Mouse (Mus musculus) central nervous system, embryonic 18 days (tissue): Measurements from ENCODE around the gene Olfr215. TPM values are rescaled to one million over a fixed set of nuclear protein-coding genes. Genes with fewer than 3 reads are reported as not detected.

Source experiments
- polyA plus RNA-seq: library from polyadenylated mRNA; depleted of rRNA; stranded (reverse); fragments of >200 nt; gene quantifications from 2 replicates; pipeline ENCODE4 v1.2.3, GENCODE M21; 2012; rRNA removed

Olfr215 gene
- polyA plus RNA-seq = 0.01 TPM in 1 of 2 replicates, not detected in the other

DNA sequence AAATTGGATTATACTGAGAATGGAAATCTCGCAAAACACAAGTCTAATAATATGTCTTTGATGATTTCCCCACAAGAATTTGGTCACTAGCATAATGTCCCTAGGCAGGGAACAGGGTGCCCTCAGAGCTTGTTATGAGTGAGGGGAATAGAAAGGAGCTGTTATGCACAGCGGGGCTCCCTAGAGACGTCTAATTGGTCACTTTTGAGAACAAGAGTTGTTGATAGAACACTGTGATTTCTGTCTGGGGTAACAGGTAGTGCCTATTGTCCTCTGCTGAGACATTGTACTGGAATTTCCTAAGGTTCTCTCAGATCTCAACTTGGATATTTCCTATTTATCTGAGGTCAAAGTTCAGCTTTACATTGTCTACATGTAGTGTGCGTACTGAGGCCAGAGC, at the start of gene Olfr215:
Gene Olfr215 (minus strand): TSS at position 101 of the 400 bp plus-strand sequence.

DNA sequence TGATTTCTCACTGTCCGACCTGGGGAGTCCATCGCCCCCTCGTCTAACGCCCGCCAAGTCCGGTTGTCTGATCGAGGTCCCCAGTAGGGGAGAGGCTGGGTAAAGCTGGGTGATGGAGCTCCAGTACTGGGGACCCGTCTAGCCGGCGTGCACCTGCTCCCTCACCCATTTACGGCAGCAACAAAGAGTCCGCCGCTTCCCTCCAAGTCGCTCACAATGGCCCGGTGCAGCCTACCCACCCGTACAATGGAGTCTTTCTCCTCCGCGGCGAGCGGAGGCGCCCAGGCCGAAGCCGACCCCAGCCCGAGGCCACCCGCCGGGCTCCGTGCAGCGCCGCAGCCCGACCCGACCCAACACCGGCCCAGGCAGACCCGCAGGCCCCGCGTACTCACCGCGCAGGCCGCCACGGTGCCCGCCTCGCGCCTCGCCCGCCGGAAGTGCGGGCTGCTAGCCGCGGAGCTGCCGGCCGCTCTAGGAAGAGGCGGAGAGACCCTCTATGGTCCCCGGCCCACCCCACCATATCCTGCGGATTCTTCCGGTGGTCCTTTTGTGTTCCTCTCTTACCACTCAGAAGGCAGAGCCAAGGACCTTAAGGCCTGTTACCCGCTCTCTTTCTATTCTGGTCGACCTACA, 44.7 kb upstream of the Olfr215 start, which contains the start of gene Zfp422:
Gene Zfp422 (minus strand): TSS at position 461 of the 633 bp plus-strand sequence.

DNA sequence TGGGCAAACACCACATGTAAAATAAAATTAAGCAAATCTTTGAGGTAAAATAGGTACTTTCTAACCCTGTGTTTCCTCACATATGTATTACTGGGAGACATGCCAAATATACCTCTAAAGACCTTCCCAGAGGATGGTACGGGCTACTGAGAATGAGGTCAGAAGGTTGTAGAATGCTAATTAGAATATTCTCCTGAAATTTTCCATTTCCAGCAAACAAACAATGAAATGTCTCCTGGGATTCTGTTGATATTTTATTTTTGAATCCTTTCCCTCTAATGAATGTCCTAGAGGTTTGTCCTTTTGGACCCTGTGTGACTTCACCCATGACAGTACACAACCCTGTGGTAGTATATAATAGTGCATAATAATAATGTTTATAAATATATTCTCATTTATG, 30.1 kb downstream of the Olfr215 start, which contains the start of gene Olfr214:
Gene Olfr214 (plus strand): TSS at position 301 of the 400 bp plus-strand sequence.

DNA sequence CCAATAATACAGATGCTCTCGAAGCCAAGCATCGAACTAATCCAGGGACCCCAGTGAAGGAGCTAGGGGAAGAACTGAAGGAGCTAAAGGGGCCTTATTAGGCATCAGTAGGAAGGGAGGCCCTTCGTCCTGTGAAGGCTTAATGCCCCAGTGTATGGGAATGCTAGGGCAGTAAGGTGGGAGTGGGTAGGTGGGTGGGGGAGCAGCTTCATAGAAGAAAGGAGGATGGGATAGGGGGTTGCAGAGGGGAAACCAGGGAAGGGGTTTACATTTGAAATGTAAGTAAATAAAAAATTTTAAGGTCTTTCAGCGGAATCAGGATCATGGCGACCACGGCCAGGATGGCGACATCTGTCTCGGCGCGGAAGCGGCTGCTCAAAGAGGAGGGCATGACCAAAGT, 33.2 kb downstream of the Olfr215 start, which contains the start of gene Gm5580:
Gene Gm5580 (plus strand): TSS at position 301 of the 400 bp plus-strand sequence.

DNA sequence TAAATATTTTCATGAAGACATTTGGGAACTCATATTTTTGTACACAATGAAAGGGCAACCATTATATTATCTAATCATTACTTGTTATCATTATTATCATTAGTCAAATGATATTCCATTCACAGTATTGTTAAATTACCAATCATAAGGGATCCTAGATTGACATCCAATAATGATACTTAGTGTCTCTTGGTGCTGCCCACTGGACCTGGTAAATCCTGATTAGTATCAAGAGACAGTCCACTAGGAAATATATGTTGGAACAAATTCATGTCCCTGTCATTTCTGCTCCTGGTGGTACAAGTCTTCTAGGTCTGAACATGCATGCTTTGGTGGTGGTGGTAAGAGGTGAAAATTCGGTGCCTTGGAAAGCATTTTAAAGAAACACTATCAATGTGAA, 45.8 kb downstream of the Olfr215 start, which contains the start of gene Olfr213:
Gene Olfr213 (plus strand): TSS at position 301 of the 400 bp plus-strand sequence.

Other genes starting within 250 kb of the Olfr215 start
- 112 and 125 TPM in 2 replicates for gene March8, start 246.2 kb downstream of the Olfr215 start, polyA plus RNA-seq
- gene Alox5, start 123.0 kb downstream of the Olfr215 start, polyA plus RNA-seq = 0.30 and 0.45 TPM in 2 replicates
- gene Olfr211, start 95.1 kb downstream of the Olfr215 start, polyA plus RNA-seq = not detected in 2 replicates
- 0.04 and 0.08 TPM in 2 replicates for gene Olfr212, start 77.7 kb downstream of the Olfr215 start, polyA plus RNA-seq
- gene Olfr213, start 45.7 kb downstream of the Olfr215 start, polyA plus RNA-seq = not detected in 2 replicates
- gene Gm5580, start 33.1 kb downstream of the Olfr215 start, polyA plus RNA-seq = 0.12 TPM in 1 of 2 replicates, not detected in the other
- not detected in 2 replicates for gene Olfr214, start 30.0 kb downstream of the Olfr215 start, polyA plus RNA-seq
- gene Zfp422, start 44.8 kb upstream of the Olfr215 start, polyA plus RNA-seq = 86.3 and 86.4 TPM in 2 replicates
- 5.3 and 6.2 TPM in 2 replicates for gene Depp1, start 66.4 kb upstream of the Olfr215 start, polyA plus RNA-seq
- 4.9 and 6.9 TPM in 2 replicates for gene Rassf4, start 89.8 kb upstream of the Olfr215 start, polyA plus RNA-seq
- gene Tmem72, start 132.7 kb upstream of the Olfr215 start, polyA plus RNA-seq = 0.16 and 0.64 TPM in 2 replicates